Mouse (Mus musculus) left cerebral cortex, postnatal 4 days (tissue): ENCODE measurements around the gene H2al1c. TPM values are rescaled to one million over a fixed set of nuclear protein-coding genes. Genes with fewer than 3 reads are reported as not detected.

Experiments used
- total RNA-seq, 2 experiments: library from RNA; stranded (reverse); gene quantifications; 2 replicates each; pipeline ENCODE4 v1.2.3; 2021

Gene H2al1c
- total RNA-seq, 2 experiments from 2014 or later, result not detected

Other genes with a start within 250 kb of the H2al1c start
- gene H2al1a, start 6.4 kb upstream of the H2al1c start, total RNA-seq, result not detected
- gene H2al1b, start 3.2 kb upstream of the H2al1c start, total RNA-seq, result not detected
- not detected for gene H2al1d, start 3.2 kb downstream of the H2al1c start, total RNA-seq
- not detected for gene H2al1e, start 6.3 kb downstream of the H2al1c start, total RNA-seq
- gene H2al1f, start 9.5 kb downstream of the H2al1c start, total RNA-seq, result not detected
- gene H2al1g, start 12.6 kb downstream of the H2al1c start, total RNA-seq, result not detected
- gene H2al1h, start 15.8 kb downstream of the H2al1c start, total RNA-seq, result not detected
- gene H2al1i, start 19.0 kb downstream of the H2al1c start, total RNA-seq, result not detected
- gene H2al1j, start 22.2 kb downstream of the H2al1c start, total RNA-seq, result not detected